ENCODE assay signal across 10 mouse cellular contexts in genomic region chrX:97142237-97142636, GRCm38 (mm10).
DNase-seq lines count a peak whose midpoint lies in the region; ATAC-seq and TF ChIP-seq lines count a peak whose summit lies in the region.
"Had no signal": no experiment of that assay in that cellular context is flagged by ENCODE, and none has a peak within 500 bp of the region (broad histone marks: within the 10 kb centered on the region; RNA-seq: fewer than 3 reads in every experiment).

No protein-coding gene starts in this region.

- no peaks in the 10 kb centered on the region for H3K36me3 ChIP-seq in heart, embryonic 10.5 days
- H3K36me3 ChIP-seq in forebrain, embryonic 13.5 days (ENCODE audit: poor library complexity, severe bottlenecking) = no peaks in the 10 kb centered on the region
- no peaks in the 10 kb centered on the region for H3K36me3 ChIP-seq in midbrain, embryonic 11.5 days (ENCODE audit: control insufficient read depth, insufficient read depth, low read length)
- no peaks in the 10 kb centered on the region for H3K36me3 ChIP-seq in intestine, postnatal 0 days (ENCODE audit: control insufficient read depth, insufficient read depth)

- no peaks in the 10 kb centered on the region for H3K9me3 ChIP-seq in heart, embryonic 10.5 days
- no peaks in the 10 kb centered on the region for H3K9me3 ChIP-seq in forebrain, embryonic 13.5 days (replicated peaks)
- H3K9me3 ChIP-seq in midbrain, embryonic 11.5 days (ENCODE audit: control insufficient read depth, low read length) = no peaks in the 10 kb centered on the region
- H3K9me3 ChIP-seq in intestine, postnatal 0 days (ENCODE audit: control insufficient read depth) = no peaks in the 10 kb centered on the region

- DNase-seq in heart, embryonic 10.5 days (ENCODE audit: low spot score) = no peak
- no peak for DNase-seq in heart, adult 18-20 months
- DNase-seq in CD4-positive, CD25-positive, alpha-beta regulatory T cell, adult 2 months (ENCODE audit: low read depth, low spot score) = peak; percentile 1
- DNase-seq in midbrain, embryonic 11.5 days (ENCODE audit: low spot score, missing footprints) = peak; percentile 81
- no peak for DNase-seq in left cerebral cortex, adult 9 months (ENCODE audit: low spot score in 2 of 2)
- DNase-seq in left cerebral cortex, postnatal 10 days (ENCODE audit: extremely low spot score in 1 of 2, low spot score in 2 of 2) = no peak

- H3K9ac ChIP-seq in forebrain, embryonic 13.5 days = no peak overlapping the region
- no peak overlapping the region for H3K9ac ChIP-seq in midbrain, embryonic 11.5 days (ENCODE audit: low read length)
- H3K9ac ChIP-seq in intestine, postnatal 0 days (ENCODE audit: low read depth, low read length) = no peak overlapping the region

- H3K27me3 ChIP-seq in heart, embryonic 10.5 days (ENCODE audit: insufficient read depth, poor library complexity, severe bottlenecking) = no peaks in the 10 kb centered on the region
- H3K27me3 ChIP-seq in forebrain, embryonic 13.5 days = no peaks in the 10 kb centered on the region
- H3K27me3 ChIP-seq in midbrain, embryonic 11.5 days (ENCODE audit: control insufficient read depth, insufficient read depth, low read length) = no peaks in the 10 kb centered on the region
- no peaks in the 10 kb centered on the region for H3K27me3 ChIP-seq in intestine, postnatal 0 days (replicated peaks; ENCODE audit: control insufficient read depth, insufficient read depth, low read length)

- ATAC-seq in forebrain, embryonic 13.5 days = peak; percentile 41; the same call in 1 of the 2 replicates
- ATAC-seq in midbrain, embryonic 11.5 days (ENCODE audit: low FRiP score) = no peak; the same call in 1 of the 2 replicates
- ATAC-seq in intestine, postnatal 0 days = no peak

- intact Hi-C loops in left cerebral cortex, postnatal 10 days (cut with DNase I) = no loop called here

- H3K4me2 ChIP-seq in forebrain, embryonic 13.5 days = peak overlapping the region; percentile 48
- H3K4me2 ChIP-seq in midbrain, embryonic 11.5 days = peak overlapping the region; percentile 30; the same call in 1 of the 2 replicates
- H3K4me2 ChIP-seq in intestine, postnatal 0 days (replicated peaks; ENCODE audit: low read depth) = no peak overlapping the region

- H3K4me1 ChIP-seq in heart, embryonic 10.5 days = no peaks in the 10 kb centered on the region
- H3K4me1 ChIP-seq in forebrain, embryonic 13.5 days = no peaks in the 10 kb centered on the region
- no peaks in the 10 kb centered on the region for H3K4me1 ChIP-seq in midbrain, embryonic 11.5 days (ENCODE audit: control insufficient read depth, insufficient read depth, low read length)
- H3K4me1 ChIP-seq in intestine, postnatal 0 days (replicated peaks; ENCODE audit: control insufficient read depth, insufficient read depth, low read length) = no peaks in the 10 kb centered on the region

- TF ChIP-seq CTCF in intestine, postnatal 0 days (IDR thresholded peaks at IDR 0.05; ENCODE audit: low read depth) = no peak

- peak overlapping the region; percentile 37 for H3K4me3 ChIP-seq in heart, embryonic 10.5 days
- H3K4me3 ChIP-seq in forebrain, embryonic 13.5 days = peak overlapping the region; percentile 27
- peak overlapping the region; percentile 9; the same call in 1 of the 2 replicates for H3K4me3 ChIP-seq in midbrain, embryonic 11.5 days (ENCODE audit: low read depth, low read length)
- H3K4me3 ChIP-seq in intestine, postnatal 0 days (ENCODE audit: low read depth, low read length) = no peak overlapping the region
- H3K4me3 ChIP-seq: layer of hippocampus, adult 2 months; myocyte had no signal

- H3K27ac ChIP-seq in heart, embryonic 10.5 days = no peak overlapping the region
- no peak overlapping the region for H3K27ac ChIP-seq in forebrain, embryonic 13.5 days
- no peak overlapping the region for H3K27ac ChIP-seq in midbrain, embryonic 11.5 days (ENCODE audit: low read depth, low read length)
- no peak overlapping the region for H3K27ac ChIP-seq in intestine, postnatal 0 days (ENCODE audit: low read depth, low read length)
- H3K27ac ChIP-seq: layer of hippocampus, adult 2 months had no signal

Comparison
In these comparisons a context has a peak if more than half of its experiments do, and no peak if none do; other contexts are left out.
1. DNase-seq: peak in CD4-positive, CD25-positive, alpha-beta regulatory T cell, adult 2 months (single experiment) and midbrain, embryonic 11.5 days (single experiment); none in heart, embryonic 10.5 days (single experiment), heart, adult 18-20 months (0 of 2), left cerebral cortex, adult 9 months (0 of 2) and left cerebral cortex, postnatal 10 days (0 of 2).